Mouse (Mus musculus) spleen, embryonic (tissue): ENCODE measurements around the gene Ephb4.

Experiments
- CTCF ChIA-PET: fragments of 350-600 bp; sonication (Branson Sonifier 250); formaldehyde crosslinking; loops from one replicate; lab custom pipeline; 2022; lab: Charles Lee

Ephb4 gene

GRCm38 (mm10) chr5:137334317-137334716, 15.6 kb upstream of the Ephb4 start:
- CTCF ChIA-PET, result interaction anchor here (1.5 kb wide), 1 partner anchor 8 kb away, joined by 7 read pairs; no protein-coding TSS in a partner anchor

- CTCF ChIA-PET, result no interaction called here
Observed at GRCm38 (mm10) chr5:137335066-137335465, 14.8 kb upstream of the Ephb4 start.

GRCm38 (mm10) chr5:137337190-137337589, 12.7 kb upstream of the Ephb4 start:
- CTCF ChIA-PET, result no interaction called here

GRCm38 (mm10) chr5:137338256-137338655, 11.7 kb upstream of the Ephb4 start:
- CTCF ChIA-PET, result interaction anchor here (0.5 to 0.7 kb wide), 3 partner anchors 36 to 1544 kb away, joined by 3 to 8 read pairs (median 3); no protein-coding TSS in a partner anchor

GRCm38 (mm10) chr5:137338663-137339289, 11.1 kb upstream of the Ephb4 start:
- CTCF ChIA-PET, result interaction anchor here (0.5 to 0.7 kb wide), 3 partner anchors 37 to 1545 kb away, joined by 3 to 8 read pairs (median 3); no protein-coding TSS in a partner anchor

GRCm38 (mm10) chr5:137339290-137339979, 10.5 kb upstream of the Ephb4 start:
- CTCF ChIA-PET, result no interaction called here

GRCm38 (mm10) chr5:137340222-137340621, 9.7 kb upstream of the Ephb4 start:
- CTCF ChIA-PET, result no interaction called here

- CTCF ChIA-PET, result interaction anchor here (0.5 to 0.7 kb wide), 4 partner anchors 8 to 1314 kb away, joined by 4 to 23 read pairs (median 9); partner anchors contain the start of gene Slc12a9
Observed at GRCm38 (mm10) chr5:137342407-137343012, 7.4 kb upstream of the Ephb4 start.

GRCm38 (mm10) chr5:137343412-137343811, 6.5 kb upstream of the Ephb4 start:
- CTCF ChIA-PET, result interaction anchor here (0.6 kb wide), 1 partner anchor 1313 kb away, joined by 11 read pairs; no protein-coding TSS in a partner anchor

GRCm38 (mm10) chr5:137343869-137344268, 6.0 kb upstream of the Ephb4 start:
- CTCF ChIA-PET, result no interaction called here

- CTCF ChIA-PET, result no interaction called here
Observed at GRCm38 (mm10) chr5:137345821-137346220, 4.1 kb upstream of the Ephb4 start.

GRCm38 (mm10) chr5:137346388-137346787, 3.5 kb upstream of the Ephb4 start:
- CTCF ChIA-PET, result no interaction called here

GRCm38 (mm10) chr5:137346983-137347382, 2.9 kb upstream of the Ephb4 start:
- CTCF ChIA-PET, result no interaction called here

- CTCF ChIA-PET, result no interaction called here
Observed at GRCm38 (mm10) chr5:137347856-137348255, 2.1 kb upstream of the Ephb4 start.

GRCm38 (mm10) chr5:137348482-137349383, 1.2 kb upstream of the Ephb4 start:
- CTCF ChIA-PET, result no interaction called here

GRCm38 (mm10) chr5:137350205-137351057, 522 bp downstream of the Ephb4 start:
- CTCF ChIA-PET, result interaction anchor here (0.6 kb wide), 1 partner anchor 8 kb away, joined by 4 read pairs; no protein-coding TSS in a partner anchor

GRCm38 (mm10) chr5:137351058-137351380, 1.1 kb downstream of the Ephb4 start:
- CTCF ChIA-PET, result interaction anchor here (0.6 kb wide), 1 partner anchor 9 kb away, joined by 4 read pairs; no protein-coding TSS in a partner anchor

- CTCF ChIA-PET, result interaction anchor here (0.6 kb wide), 1 partner anchor 9 kb away, joined by 4 read pairs; no protein-coding TSS in a partner anchor
Observed at GRCm38 (mm10) chr5:137351394-137351793, 1.5 kb downstream of the Ephb4 start.

GRCm38 (mm10) chr5:137352011-137352975, 2.4 kb downstream of the Ephb4 start:
- CTCF ChIA-PET, result no interaction called here
